Mouse (Mus musculus) megakaryocyte-erythroid progenitor cell, adult 5-6 weeks (primary cell): ENCODE data around the gene Olfm2. TPM values are rescaled to one million over a fixed set of nuclear protein-coding genes. Genes with fewer than 3 reads are reported as not detected.

Experiments
- ATAC-seq: replicated peaks from 2 replicates; pipeline ENCODE4 v1.8.0; 2016; ENCODE audit warnings: mild to moderate bottlenecking, inconsistent platforms; ENCODE audit not compliant: severe bottlenecking, poor library complexity, low FRiP score, low TSS enrichment
- total RNA-seq, 2 experiments: library from RNA; stranded (forward) in 1 of 2; stranded (reverse) in 1 of 2; fragments of 200-1000, 215-1000 nt in 1 of 2; fragments of >200 nt in 1 of 2; fragmentation: Nextera tagmentation in 1 of 2; gene quantifications; 2 replicates each; pipeline ENCODE4 v1.2.3; 2014 to 2017

Gene Olfm2
- total RNA-seq, 2 experiments from 2014 or later: not detected

DNA sequence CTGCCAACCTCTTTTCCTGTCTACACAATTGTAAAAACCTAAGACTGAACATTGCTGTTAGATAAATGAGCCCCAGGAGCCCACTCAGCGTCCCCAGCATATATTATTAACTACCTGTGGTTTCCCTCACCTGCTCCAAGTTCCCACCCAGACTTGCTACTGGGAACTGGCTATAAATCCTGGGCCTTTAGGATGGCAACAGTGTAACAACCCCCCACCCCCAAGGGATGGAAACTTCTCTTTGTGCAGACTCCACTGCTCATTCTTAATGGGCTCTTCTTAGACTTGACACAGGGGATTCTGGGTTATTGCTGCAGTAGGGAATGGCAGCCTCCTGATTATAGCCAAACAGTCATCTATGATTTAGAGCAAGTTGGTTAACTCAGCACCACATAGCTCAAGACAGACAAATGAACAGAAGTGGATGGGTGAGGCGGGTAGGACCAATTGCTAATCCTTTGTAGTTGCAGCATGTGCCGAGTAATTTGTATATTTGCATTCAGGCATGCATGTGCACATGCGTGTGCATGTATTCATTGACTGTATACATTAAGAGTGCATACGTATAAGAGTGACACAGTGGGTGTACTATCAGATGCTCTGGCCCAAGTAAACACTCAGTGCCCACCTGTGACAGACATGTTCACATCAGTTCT lies 81.0 kb downstream of the Olfm2 start:
- no peak for ATAC-seq

DNA sequence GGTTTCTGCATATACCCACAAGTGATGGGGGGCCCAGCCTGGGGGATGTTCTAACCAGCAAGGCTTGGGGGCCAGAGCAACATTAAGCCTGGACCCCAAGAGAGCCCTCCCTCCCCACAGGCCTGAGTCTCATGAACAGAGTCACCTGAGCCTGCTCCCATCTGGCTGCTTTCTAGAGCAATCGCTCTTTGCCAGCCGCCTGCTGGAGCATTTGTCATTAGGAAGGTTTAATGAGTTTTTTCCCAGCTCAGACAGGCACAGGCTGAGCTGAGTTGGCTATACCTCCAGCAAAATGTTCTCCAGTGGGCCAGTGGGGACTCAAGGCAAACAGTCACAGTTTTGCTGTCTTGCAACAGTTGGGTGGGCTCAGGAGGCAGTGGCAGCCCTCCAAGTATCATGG lies 81.8 kb downstream of the Olfm2 start:
- ATAC-seq: no peak

DNA sequence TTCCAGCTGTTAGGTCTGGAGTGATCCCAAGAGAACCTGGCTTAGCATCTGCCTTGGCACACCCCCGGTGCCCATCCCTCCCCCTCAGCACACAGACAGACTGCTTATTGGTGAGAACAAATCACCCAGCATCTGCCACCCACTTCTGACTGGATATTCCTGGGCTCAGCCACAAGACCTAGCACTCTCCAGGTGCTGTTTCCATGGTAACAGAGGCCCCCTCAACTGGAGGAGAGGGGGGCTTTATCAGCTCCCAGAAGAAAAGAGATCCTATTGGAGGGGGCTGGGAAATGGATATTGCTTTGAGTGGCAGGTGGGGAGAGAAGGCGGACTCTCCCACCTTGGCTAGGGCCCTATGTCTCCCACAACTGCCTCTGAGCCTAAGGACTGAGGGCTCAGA lies 82.2 kb downstream of the Olfm2 start:
- no peak for ATAC-seq

DNA sequence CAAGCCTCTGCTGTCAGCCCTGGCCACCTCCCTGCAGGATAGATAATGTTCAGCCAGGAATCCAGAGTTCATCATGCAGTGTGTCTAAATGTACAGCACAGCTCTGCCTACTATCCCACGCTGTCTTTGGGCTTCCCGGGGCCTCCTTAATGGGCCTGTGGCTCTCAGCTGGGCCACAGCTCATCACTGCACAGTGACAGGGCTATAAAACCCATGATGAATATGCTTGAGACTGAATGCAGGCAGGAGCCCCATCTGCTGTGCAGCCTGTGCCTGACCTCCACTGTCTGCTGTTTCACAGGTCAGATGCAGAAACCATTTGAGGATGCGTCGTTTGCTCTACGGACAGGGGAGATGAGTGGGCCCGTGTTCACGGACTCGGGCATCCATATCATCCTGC lies 83.3 kb downstream of the Olfm2 start:
- ATAC-seq: no peak

DNA sequence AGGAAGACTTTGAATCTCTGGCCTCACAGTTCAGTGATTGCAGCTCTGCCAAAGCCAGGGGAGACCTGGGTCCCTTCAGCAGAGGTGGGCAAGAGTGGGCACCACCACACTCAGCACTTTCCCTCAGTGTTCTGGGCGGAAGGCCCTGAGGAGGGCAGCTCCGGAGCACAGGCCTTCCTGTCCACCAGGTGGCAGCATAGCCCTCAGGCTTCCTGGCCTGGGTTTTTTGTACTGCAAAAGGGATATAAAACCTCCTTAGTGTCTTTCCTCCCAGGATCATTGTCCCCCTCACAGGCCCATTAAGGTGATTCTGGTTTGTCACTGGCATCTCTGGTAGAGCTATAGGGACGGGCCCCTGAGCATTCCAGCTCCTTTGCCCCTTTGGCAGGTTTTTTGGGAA lies 83.8 kb downstream of the Olfm2 start:
- ATAC-seq: peak; percentile 59

DNA sequence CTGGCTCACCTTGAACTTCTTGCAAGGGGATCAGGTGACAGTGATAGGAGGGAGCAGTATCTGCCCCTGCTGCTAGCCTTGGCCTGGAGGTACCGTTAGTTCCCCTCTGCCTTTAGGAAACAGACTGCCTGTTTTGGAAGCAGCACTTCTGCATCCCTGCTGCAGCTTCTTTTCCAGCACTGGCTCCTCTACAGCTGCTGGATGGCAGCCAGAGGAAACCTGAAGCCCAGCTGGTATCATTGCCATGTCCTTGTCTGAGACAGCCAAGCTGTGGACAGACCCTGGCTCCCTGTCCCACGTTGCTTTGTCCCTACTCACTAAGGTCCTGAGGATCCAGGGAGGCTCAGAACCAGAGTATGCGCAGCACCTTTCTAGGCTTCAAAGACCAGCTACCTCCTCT lies 88.6 kb downstream of the Olfm2 start:
- ATAC-seq: no peak

DNA sequence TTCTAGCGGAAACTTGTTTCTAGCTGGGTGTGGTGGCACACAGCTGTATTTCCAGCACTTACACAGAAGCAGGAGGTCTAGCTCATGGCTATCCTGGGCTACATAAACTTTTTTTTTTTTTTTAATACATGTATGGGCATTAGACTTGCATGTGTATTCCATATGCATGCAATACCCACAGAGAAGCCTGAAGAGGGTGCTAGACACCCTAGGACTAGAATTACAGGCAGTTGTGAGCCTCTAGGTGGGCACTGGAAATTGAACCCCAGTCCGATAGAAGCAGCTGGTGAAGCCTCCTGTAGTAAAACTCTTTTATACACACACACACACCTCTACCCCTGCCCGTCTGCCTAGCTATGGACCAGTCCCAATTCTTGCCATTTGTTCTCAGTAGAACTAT lies 92.3 kb downstream of the Olfm2 start:
- ATAC-seq: no peak

DNA sequence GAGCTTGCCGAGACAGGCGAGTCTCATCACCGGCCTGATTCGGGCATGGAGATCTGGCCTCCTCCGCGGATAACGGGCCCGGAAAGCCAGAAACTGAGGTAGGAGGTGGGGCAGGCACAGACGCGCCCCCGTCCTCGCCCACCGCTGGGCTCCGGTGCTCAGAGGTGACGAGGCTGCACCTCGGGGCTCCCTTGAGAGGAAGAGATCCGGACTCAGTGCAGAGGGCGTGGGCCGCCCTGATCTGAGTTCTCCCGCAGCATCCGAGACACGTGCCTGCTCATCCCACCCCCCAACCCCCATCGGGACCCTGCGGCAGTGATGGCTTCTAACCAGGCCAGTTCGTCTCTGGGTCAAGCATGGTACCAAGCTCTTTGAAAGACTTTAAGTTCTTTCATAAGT lies 93.9 kb downstream of the Olfm2 start:
- ATAC-seq: peak; percentile 16

DNA sequence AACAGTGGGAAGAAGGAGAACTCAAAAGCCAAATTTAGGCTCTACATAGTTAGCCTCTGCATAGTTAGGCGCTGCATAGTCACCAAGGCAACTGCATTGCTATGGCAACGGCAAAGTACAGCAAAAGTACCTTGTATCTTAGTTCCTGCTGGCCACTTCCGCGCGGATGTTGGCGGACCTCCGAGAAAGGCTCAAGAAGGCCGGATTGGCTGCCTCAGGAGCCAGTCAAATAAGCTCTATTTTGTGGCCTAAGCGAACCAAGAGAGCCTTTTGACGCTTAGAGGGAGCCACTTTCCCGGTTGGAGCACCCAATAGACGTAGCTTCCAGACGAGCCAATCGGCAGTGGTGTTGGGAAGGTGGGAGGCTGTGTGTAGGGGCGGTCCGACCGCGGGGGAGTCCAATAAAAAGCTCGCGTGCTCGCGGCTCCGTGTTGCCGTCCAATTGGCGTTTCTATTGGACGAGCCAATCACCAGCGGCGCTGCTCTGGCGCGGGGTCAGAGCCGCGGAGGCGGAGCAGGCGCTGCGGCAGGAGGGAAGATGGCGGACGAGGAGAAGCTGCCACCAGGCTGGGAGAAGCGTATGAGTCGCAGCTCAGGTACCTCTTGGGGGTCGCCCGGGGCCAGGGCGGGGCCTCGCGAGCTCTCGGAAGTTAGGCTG lies 94.4 kb downstream of the Olfm2 start, which contains the start of gene Pin1:
Gene Pin1 (plus strand): TSS at position 494 of the 658 bp plus-strand sequence.
- ATAC-seq: peak; percentile 94

DNA sequence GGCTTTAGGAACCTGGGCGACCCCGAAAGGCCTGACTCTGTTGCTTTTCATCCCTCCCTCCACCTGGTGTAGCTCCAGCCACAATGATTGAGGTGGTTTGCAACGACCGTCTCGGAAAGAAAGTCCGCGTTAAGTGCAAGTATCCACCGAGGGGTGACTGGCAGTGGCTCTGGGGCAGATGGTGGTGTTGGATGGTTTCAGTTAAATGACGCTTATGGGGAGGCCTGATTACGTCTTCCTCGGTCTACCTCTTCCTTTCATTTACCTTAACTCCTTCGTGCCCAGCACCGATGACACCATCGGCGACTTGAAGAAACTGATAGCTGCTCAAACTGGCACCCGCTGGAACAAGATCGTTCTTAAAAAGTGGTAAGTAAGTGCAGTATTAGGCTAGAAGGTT lies 101.0 kb downstream of the Olfm2 start:
- ATAC-seq: peak; percentile 42

DNA sequence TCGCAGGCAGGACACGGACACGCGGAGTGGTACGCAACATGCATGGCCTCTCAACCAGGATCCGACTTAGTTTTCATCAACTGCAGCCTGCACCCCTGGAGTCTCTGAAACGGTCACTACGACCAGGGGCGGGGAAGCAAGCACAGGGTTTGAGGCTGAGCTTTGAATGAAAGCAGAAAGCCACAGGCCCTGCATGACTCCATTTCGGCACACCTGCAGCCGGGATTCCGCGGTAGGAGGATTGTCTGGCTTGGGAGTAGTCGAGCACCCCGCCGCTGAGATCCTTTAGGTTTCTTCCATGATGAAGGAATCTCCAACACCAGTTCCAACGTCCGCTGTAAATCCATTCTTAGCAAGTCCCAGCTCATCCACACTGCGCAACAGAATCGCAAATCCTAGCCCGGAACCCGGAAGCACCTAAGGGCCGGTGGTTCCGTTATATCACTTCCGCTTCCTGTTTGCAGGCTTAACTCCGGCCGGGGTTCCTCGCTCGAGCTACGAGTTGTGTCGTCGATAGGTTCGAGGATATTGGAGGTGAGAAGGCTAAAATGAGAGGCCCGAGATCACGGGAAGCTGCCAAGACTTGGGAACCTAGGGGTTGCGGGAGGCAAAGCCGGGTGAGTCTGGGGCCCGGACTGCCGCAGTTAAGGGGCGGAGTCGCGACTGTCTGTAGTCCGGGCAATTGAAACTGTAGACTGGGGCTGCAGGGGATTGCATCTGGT lies 101.6 kb downstream of the Olfm2 start, which contains the start of gene Fbxl12:
Gene Fbxl12 (minus strand): TSS at position 408 of the 722 bp plus-strand sequence.
- peak; percentile 62 for ATAC-seq

DNA sequence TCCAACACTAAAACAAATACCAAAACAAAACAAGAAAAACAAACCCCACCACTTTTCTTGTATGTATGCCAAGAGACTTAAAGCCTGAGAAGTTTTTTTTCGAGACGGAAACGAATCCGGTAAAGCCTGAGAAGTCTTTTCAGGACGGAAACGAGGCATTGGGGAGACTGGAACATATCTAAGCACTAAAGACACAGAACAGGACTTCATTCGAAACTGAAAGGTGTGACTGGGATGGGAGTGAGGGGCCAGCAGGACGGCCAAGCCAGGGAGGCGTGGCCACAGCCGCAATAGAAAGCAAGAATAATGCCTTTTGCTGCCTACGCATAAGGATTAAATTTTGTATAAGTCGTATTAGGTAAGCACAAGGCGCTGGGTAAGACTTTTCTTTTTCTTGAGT lies 102.4 kb downstream of the Olfm2 start:
- ATAC-seq: no peak

DNA sequence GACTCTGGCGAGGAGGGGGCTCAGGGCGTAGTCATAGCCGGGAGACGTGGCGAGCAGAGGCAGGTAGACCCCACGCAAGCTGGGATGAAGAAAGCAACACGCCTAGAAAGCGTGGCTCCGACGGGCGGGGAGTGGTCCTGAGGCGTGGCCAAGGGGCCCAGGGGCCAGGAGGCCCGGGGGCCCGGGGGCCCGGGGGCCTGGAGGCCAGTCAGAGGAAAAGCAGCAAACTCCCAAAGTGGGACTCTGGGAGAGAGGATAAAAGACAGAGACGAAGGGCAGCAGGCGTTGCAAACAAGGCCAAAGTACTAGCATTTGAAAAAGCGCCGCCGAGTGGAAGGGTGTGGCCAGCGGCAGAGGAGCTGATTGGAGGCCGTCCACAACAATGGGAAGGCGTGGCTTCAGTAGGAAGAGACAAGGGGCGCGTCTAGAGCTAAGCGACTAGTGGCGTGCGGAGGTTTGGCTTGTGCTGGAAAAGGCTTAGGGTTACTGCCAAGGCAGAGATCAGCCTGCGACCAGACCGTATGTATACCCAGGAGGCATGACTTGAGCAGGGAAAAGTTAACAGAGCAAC lies 103.2 kb downstream of the Olfm2 start:
- ATAC-seq: peak; percentile 89

DNA sequence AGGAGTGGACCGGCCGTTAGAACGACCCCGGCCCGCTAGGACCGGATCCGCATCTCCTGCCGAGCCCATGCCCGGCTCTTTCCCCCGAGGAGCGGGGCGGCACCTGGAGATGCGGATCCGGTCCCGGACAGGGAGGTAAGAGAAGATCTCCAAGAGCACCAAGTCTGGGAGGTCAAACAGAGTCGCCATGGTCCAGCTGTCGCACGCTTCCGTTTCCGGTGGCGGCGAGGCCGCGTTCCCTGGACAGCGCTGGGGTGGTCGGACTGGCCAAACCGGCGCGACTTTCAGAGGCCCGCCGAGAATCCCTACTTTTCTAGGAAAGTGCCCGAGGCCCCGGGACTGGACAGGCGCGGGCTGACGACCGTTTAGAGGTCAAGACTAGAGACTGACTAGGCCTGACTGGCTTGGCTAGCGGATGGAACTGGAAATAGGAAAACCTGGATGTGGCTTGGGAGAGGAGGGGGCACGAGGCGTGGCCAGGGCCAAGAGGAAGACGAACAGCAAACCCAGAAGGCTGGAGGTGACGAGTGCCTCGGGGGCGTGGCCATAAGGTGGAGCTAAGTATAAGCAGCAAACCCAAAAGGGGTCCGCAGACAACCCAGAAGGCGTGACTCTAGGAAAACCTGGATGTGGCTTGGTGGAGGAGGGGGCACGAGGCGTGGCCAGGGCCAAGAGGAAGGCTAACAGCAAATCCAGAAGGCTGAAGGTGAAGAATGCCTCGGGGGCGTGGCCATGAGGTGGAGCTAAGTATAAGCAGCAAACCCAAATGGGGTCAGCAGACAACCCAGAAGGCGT lies 103.9 kb downstream of the Olfm2 start, which contains the start of gene Ubl5:
Gene Ubl5 (plus strand): TSS at position 778 of the 795 bp plus-strand sequence.
- ATAC-seq: peak; percentile 48

DNA sequence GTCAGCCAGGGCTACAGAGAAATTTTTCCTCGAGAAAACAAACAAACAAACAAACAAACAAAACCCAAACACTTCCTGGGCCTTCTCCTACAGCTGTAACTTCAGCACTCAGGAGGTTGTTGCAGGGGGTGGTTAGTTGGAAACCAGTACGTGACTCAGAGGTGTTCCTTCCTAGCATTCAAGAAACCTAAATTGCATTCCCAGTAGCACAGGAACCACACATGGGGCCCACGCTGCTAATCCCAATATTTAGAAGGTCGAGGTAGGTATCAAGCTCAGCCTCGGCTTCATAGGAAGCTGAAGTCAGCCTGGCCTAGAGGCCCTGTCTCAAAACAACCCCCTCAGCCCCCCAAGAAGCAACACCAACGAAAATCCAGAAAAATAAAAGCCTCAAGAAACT lies 104.6 kb downstream of the Olfm2 start:
- no peak for ATAC-seq

DNA sequence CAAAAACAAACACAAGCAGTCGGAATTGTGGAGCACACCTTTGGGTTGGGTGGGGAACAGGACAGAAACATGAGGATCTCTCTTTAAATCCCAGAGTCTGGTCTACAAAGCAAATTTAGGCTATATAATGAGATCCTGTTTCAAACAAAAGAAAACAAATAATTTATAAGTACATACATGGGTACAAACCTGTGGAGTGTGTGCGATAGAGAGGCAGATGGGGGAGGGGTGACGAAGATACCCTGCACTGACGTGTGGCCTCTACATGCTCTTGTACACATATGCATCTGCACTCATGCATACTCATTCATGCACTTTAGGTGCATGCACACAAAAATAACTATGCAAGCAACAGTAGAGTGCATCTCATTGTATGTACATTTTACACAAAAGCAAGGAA lies 106.7 kb downstream of the Olfm2 start:
- no peak for ATAC-seq

DNA sequence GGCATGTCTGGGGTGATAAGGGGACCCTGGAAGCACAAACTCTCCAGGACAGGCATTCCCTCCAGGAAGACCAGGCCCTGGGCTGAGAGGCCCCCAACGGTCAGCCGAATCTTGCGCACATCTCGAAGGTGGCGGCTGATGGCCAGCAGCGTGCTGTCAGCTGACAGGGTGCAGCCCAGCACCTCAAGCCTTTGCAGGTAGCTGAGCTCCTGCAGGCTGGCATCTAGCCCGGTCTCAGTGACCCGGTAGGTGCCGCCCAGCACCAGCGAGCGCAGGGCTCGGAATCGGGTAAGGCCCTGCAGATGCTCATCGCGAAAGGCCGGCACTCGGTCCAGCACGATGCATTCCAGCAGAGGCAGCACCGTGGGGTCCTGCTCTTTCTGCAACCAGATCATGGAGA lies 107.6 kb downstream of the Olfm2 start:
- no peak for ATAC-seq

DNA sequence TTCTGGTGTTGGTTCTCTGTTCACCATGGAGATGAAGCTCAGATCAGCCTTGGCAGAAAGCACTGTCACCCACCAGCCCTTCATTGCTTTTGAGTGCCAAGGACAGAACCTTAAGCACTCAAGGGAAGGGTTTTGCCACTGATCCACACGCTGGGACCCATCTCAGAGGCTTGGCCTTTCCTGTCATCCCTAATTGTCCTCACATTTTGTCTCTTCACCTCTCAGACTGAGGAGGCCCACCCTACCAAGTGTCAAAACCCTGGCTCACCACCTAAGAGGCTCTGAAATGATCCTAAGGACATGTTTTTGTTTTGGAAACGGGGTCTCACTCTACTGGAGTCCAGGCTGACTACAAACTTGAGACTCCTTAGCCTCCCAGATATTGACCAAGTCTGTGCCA lies 109.4 kb downstream of the Olfm2 start:
- no peak for ATAC-seq

DNA sequence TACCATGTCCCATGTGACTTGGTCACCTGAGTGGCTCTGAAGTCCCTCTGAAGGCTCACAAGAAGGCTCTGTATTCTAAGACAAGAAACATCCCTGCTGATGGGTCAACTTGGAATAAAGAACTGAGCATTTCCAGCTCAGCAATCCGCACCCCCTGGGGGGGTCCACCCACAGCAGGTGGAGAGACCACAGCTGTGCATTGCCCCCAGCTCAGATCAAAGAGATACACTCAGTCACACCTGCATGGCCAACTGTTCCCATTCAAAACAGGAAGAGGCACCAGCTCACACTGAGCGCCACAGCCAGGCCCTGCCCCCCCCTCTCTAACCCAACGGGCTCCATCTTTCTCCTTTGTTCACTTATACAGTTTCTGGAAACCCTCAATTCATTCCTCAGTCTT lies 109.9 kb downstream of the Olfm2 start:
- no peak for ATAC-seq
